Mouse (Mus musculus) embryo, embryonic 11 days (tissue): ENCODE data around the gene Rnd1.
A peak's percentile ranks its signal among the peaks of the same experiment; 100 is the strongest.

Experiments used
- DNase-seq: peaks from one replicate; pipeline ENCODE4 v3.0.0-alpha.2; 2015

The Rnd1 gene

DNA sequence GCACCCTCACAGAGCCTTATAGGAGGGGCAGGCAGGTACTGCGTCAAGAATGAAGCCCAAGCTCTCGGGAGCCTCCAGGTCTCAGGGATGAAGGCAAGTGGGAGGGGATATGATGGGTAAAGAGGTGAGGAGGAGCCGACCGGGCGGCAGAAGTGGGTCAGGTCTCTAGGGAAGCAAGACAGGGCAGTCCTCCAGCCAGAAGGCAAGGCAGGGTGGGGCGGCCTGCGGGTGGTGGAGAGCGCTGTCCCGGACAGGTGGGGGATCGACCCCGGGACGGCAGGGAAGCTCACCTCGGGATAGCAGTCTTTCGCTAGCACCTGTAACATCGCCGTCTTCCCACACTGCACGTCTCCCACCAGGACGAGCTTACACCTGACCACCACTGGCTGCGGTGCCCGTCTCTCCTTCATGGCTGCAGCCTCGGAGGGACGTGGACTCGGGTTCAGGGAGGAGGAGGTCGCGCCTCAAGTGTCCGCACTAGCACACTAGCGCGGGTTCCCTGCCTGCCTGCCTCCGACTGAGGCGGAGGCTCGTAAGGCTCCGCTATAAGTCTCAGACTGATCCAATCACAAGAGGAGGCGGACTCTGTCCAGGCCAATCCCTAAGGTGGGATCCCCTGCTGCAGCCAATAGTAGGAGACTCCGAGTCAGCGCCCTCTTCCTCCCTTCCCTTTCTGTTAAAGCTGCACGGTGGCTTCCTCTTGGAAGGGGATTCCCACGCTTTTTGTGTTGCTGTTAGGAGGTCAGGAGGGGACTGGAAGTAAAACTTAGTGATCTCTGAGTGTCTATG, at the start of gene Rnd1:
TSS of gene Rnd1 (minus strand) at position 522 of the 789 bp plus-strand sequence.
- peak; percentile 92 for DNase-seq

DNA sequence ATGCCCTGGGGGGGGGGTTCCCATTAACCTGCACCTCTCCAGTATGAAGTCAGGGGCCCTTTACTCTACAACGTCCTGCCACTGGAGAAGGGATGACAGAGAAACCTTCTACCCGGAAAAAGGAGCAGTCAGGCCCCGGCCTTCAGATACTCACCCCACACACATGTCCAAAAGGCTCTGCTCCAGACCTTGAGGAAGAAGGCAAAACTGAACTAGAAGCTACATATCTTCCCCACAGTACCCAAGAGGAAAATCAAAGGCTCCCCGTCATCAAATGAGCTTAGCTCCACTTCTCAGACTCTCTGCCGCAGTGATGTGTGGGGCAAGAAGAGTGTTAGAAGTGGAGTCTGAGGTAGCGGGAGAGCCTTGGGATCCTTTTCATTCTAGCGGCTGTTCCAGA, 49.5 kb upstream of the Rnd1 start:
- no peak for DNase-seq

DNA sequence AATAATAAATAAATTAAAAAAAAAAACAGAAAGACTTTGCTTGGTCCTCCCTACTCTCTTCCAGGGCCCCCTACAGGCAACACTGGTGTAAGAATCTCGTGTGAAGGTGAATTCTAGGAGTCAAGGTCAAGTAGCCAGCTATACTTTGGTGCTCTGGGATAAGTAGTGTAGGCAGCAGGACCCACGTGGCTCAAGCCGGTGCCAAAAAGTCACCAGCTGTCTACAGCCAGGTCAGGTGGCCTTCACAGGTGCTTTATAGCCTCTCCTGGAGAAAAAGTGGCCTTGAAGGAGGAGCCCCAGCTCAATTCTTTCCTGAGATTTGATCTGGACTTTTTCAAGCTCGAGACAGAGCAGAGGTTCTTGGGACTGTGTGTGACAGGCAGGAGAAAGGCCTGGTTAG, 48.8 kb upstream of the Rnd1 start:
- no peak for DNase-seq

DNA sequence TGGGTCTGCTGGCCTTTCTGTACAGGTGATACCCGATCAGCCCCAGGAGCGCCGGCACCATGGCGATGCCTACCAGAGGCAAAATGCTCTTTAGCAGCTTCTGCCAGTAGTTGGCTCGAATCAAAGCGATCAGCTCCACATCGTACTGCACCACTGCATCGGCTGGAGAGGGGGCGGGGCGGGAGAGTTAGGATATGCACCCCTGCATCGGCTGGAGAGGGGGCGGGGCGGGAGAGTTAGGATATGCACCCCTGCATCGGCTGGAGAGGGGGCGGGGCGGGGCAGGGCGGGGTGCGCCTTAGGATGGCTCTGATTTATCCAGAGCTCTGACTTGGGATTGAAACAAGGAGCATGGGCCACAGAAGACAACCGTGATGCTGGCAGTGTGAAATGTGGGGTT, 47.2 kb upstream of the Rnd1 start:
- no peak for DNase-seq

GRCm38 (mm10) chr15:98722854-98723253, 45.6 kb upstream of the Rnd1 start:
- no peak for DNase-seq

- no peak for DNase-seq
Measured at GRCm38 (mm10) chr15:98722191-98722590, 44.9 kb upstream of the Rnd1 start.

DNA sequence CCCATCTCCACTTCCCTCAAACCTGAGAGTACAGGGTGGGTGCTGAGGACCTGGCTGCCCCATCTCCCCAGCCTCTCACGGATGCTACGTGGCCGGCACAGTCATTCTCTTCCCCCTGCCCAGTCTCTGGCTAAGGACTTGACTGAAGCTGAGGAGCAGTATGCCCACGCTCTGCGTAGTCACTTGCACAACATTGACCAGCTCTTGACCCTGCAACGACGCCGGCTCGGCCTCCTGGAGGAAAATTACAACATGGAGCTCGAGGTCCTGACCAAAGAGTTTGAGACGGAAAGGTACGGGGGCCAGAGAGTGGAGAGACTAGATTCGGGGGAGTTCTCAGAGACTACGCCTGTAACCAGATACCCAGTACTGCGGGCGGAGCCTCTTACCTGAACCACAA, 40.0 kb upstream of the Rnd1 start:
- no peak for DNase-seq

DNA sequence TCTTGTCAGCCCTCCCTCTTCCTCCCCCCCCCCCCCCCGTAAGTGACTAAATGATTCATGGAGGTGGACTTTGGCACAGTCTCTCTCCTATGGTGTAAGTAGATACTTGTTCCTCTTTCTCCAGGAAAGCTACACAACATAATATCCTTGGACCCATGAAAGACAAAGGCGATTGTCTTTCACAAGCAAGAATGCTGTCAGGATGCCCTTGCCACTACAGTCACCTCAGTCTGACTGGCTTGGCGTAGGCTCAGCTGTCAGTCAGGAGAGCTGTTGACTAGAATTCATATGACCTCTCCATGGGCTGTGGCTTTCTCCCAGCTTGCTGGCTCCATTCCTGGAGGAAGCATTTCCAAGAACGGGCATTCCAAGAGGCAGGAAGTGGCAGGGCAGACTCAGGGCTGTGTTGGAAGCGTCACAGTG, 37.0 kb upstream of the Rnd1 start:
- no peak for DNase-seq

- DNase-seq: peak; percentile 81
Measured at GRCm38 (mm10) chr15:98710442-98710841, 33.2 kb upstream of the Rnd1 start.

DNA sequence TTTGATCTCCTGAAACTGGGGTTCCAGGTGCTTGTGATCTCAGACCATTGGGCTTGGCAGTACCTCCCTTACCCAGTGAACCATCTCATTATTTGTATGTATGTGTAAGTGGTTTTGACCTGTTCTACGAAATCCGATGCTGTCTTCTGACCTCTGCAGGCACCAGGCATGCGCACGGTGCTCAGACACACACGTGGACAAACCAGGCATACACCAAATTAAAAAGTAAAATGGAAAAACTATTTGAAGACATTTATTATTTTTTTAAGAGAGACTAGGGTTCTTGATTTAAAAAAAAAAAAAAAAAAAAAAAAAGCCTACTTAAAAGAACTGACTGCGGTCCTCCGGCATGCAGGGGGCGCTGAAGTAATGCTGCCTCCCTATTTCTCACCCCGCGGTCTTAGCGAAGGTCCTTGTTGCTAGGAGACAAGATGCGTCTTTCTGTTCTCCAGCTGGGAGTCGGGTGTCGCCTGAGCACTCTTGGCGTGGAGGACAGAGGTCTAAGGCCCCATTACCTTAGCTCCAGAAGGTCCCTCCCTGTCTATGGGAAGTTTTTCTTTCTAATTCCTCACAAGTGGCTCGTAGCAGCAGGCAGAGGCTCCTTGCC, 30.6 kb upstream of the Rnd1 start, which contains the start of gene Ccdc65:
TSS of gene Ccdc65 (plus strand) at position 442 of the 607 bp plus-strand sequence.
- peak; percentile 90 for DNase-seq

DNA sequence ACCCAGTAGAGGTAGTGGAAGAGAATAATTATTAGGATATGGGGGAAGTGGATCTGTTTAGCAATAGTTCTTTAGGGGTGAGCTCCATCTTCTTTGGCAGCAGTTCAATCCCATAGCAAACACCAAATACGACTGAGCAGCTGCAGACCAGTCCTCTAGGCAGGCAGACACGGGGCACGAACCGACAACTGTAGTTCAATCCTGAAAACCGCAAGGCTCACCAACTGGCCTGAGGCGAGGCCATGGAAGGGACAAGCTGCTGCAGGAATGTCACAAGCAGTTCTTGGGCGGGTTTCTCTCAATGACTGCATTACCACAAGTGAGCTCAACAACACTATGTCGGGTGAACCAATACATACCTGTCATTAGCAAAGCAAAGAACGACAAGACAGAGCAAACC, 27.1 kb upstream of the Rnd1 start:
- DNase-seq: no peak

DNA sequence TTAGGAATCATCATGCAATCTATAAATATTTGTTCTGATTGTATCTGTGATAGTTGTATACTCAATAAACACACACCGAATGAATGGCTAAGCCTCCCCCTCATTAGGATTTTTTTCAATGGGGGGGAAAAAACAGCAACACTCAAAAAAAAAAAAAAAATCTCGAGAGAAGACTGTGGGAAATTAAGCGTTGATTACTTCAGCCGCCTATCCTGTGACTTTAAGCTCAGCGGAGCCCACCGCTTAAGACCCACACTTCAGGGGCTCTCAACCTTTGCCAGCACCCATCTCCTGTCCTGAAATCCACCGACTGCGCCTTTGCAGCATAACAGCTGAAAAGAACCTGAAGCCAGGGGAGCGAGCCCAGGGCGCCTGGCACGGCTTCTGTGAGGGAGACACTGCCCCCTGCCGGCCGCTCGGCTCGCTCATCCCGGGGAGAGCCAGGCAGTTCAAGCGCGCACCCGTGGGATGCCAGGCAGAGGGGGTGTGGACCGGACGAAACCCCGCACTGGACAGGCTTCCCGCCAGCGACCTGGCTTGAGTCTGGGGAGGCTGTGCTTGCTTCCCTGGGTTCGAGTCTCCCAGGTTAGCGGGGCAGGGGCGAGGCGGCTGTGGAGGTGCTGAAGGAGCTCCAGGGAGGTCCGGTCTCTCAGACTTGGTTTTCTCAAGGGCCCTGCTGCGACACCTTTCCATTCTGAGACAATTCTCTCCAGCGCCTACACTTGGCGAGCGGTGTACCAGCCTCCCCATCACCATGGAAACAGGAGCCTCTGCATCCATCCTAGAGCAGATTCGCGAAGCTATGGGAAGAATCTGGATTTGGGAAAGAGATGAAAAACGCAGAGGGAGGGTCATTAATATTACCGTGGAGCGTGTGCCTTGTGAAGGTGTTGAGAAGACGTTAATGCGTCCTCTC, 22.2 kb upstream of the Rnd1 start:
- DNase-seq: peak; percentile 92

DNA sequence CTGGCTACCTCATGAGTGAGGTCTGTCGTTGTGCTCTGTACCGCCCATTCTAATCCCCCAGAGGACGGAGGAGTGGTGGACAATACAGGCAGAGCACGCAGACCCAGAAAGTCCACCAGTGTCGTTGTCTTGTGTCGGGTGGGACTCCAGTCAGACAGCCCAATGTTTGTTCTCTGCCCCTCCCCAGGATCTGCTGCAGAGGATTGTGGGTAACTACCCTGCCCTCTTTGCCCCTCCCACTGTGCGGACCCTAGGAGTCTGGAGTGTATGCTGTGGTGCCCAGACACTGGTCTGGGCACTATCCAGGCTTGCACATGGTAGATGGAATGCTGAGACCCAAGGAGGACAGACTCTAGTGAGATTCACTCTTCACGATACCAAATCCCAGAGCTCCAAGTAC, 19.0 kb upstream of the Rnd1 start:
- no peak for DNase-seq

- DNase-seq: no peak
Measured at GRCm38 (mm10) chr15:98695726-98696125, 18.5 kb upstream of the Rnd1 start.

GRCm38 (mm10) chr15:98692171-98692715, 15.0 kb upstream of the Rnd1 start:
- peak; percentile 49 for DNase-seq

DNA sequence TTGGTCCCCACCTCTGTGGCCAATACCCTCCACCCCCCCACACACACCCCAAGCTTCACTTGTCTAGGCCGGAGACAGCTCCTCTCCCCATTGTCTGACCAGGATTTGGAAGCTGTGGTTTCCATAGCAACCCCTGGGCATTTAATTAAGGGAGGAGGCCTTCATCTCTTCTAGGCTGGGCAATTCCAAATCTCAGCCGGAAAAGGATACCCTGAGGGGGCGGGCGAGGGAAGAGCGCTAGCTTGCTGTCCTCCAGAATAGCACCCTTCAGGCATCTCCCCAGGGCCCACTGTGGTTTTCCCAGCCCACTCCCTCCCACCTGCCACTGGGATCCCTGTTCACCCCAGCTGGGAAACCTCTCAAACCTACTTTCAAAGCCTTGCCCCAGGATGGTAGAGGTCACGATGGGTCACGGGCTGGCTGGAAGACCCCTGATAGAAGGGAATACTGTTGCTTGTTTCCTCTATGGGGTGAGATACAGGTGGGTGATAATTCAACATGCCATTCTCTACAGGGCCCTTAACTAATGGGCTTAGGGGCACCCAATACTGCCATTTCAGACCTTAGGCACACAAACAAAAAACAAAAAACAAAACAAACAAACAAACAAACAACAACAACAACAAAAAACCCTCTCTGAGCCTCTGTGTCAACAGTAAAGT, 14.4 kb upstream of the Rnd1 start:
- DNase-seq: peak; percentile 81

DNA sequence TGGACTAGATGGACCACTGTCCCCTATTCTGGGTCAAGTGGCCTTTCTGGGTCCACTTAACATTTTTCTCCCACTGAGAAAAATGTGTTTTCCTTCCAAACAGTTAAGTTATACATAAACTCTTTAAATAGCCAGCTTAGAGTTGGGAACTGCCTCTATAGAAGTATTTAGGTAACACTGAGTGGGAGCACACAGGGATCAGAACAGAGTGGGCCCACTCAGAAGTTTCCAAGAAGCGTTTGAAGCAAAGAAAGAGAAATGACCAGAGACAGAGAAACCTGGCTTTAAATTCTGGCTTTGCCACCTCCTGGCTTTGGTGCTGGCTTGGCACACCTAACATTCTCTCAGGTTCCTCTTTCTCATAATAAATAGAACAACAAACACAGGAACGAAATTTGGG, 12.4 kb upstream of the Rnd1 start:
- DNase-seq: no peak

- DNase-seq: no peak
Measured at GRCm38 (mm10) chr15:98685926-98686325, 8.7 kb upstream of the Rnd1 start.

DNA sequence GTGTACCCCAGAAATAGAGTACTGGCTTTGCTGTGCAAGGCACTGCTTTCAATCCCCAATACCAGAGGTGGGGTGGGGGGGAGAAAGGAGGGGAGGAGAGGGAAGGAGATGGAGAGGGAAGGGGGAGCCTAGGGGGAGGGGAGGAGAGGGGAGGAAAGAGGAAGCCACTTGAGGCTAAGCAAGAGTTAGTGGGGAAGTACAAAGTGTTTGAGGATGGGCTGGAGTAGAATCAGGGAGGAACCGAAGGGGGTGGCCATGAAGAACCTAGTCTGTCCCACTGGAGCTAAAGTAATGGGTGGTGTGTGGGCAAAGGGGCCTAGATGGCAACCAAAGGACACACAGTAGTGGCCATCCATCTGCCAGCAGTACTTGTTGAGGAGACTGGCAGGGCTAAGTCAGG, 6.5 kb upstream of the Rnd1 start:
- no peak for DNase-seq

DNA sequence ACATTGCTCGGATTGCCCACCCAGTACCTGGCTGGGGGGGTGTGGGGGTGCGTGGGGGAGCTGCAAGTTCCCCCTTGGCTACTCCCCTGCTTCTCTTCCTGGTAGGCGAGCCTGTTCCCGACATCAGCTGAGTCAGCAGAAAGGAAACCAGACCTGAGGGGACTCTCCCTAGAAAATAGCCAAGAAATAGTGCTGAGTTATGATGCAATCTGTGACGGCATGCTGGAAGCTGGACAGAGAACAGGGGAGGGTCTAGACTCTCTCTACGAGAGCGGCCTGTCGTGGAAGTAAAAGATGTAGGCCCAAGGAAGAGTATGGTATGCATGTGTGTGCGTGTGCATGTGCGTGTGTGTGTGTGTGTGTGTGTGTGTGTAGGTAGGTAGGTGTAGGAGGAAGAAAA, 5.9 kb upstream of the Rnd1 start:
- no peak for DNase-seq

GRCm38 (mm10) chr15:98681633-98682032, 4.4 kb upstream of the Rnd1 start:
- DNase-seq: no peak

- DNase-seq: no peak
Measured at GRCm38 (mm10) chr15:98680660-98681059, 3.4 kb upstream of the Rnd1 start.

- no peak for DNase-seq
Measured at GRCm38 (mm10) chr15:98677977-98678376, 716 bp upstream of the Rnd1 start.
